Mouse (Mus musculus) CD4-positive, CD25-positive, alpha-beta regulatory T cell, adult 2 months (primary cell): ENCODE data around the gene Polr3gl.

ENCODE experiments used
- DNase-seq: peaks from one replicate; pipeline ENCODE4 v3.0.0-alpha.2; 2012; ENCODE audit warnings: low read depth, low spot score

The Polr3gl gene

DNA sequence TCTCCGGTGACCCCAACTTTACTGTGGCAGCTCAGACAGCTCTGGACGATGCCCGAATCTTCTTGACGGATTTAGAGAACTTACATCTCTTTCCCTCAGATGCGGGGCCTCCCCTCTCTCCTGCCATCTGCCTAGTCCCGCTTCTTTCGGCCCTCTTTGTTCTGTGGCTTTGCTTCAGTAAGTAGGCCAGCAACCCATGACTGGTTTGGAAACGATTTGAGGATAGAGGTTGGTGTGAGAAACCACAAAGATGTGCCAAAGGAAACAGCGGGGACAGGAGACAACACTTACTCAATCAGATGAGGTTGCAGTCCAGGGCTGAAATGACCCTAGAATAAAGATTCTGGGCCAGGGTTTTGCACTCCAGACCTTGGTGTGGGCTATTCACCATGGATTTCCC is 65.5 kb downstream of the Polr3gl start:
- DNase-seq: no peak
